Mouse (Mus musculus) liver, embryonic 14.5 days (tissue): ENCODE measurements around the gene Atp8a2.

Source experiments
- CTCF ChIP-seq: IDR thresholded peaks from 2 replicates; pipeline ENCODE4 v1.5.1; 2016; ENCODE audit warnings: antibody characterized with exemption, low read depth, control low read depth
- EP300 ChIP-seq: IDR thresholded peaks from 2 replicates; pipeline ENCODE4 v1.6.1; 2016; ENCODE audit warnings: antibody characterized with exemption, low read depth

DNA sequence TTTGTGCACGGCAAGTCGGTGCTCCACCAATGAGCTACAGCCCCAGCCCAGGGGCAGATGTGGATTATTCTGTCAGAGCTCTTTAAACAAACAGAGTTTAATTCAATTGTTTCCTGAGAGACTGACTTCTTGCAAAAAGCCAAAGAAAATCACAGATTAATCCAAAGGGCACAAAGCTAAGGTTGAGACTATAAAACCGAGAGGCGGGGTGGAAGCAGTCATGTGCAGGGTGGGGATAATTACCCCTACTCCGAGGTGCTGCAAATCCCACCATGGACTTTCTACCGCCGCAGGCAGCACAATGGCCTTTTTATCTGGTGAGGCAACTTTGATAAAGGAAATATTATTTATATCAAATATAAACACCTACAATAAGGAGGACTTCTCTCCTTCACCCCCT, 580.2 kb downstream of the Atp8a2 start:
- TF ChIP-seq CTCF: no peak
- no peak for TF ChIP-seq EP300
